Mouse (Mus musculus): ENCODE measurements at regions not wholly inside any gene's neighbourhood (a gene's known extent, or its start where the extent isn't known, plus 50 kb on each side); places are given as distances from the start of the nearest gene placed in this dataset.

GRCm38 (mm10) chr12:35603742-35604141, 68.9 kb upstream of the Ahr start:
- Histone ChIP-seq H3K27me3 (ENCODE audit: control insufficient read depth, insufficient read depth, insufficient read length) (no peaks in the 10 kb centered on the region), H3ac (ENCODE audit: control insufficient read depth, insufficient read length) (no peak overlapping the region), H3K4me3 (no peak overlapping the region), H3K4me2 (ENCODE audit: low read depth) (no peak overlapping the region), H3K36me3 (ENCODE audit: control insufficient read depth, insufficient read depth) (no peaks in the 10 kb centered on the region), H3K79me2 (ENCODE audit: control insufficient read depth, insufficient read depth) (no peaks in the 10 kb centered on the region)
- TF ChIP-seq E2F4 (IDR thresholded peaks at IDR 0.05; ENCODE audit: insufficient read depth), result no peak
- TF ChIP-seq SRF (IDR thresholded peaks at IDR 0.05; ENCODE audit: control insufficient read depth, insufficient read length, low read depth), result no peak
- TF ChIP-seq TCF3 (IDR thresholded peaks at IDR 0.05; ENCODE audit: insufficient read length, low read depth), result no peak
- no peak for TF ChIP-seq USF1 (IDR thresholded peaks at IDR 0.05; ENCODE audit: low read depth)
- TF ChIP-seq POLR2AphosphoS2 (IDR thresholded peaks at IDR 0.05; ENCODE audit: insufficient read length, low read depth), result no peak
- no peak for TF ChIP-seq POLR2A (IDR thresholded peaks at IDR 0.05; ENCODE audit: insufficient read length, low read depth)
- no peak for TF ChIP-seq MYOD1 (IDR thresholded peaks at IDR 0.05; ENCODE audit: control insufficient read depth in 1 of 3, insufficient read length in 2 of 3, low read depth in 2 of 3)
- TF ChIP-seq REST (IDR thresholded peaks at IDR 0.05; ENCODE audit: insufficient read depth, insufficient read length), result no peak
- TF ChIP-seq MAX (IDR thresholded peaks at IDR 0.05; ENCODE audit: low read depth), result no peak
- no peak for TF ChIP-seq CEBPB (IDR thresholded peaks at IDR 0.05; ENCODE audit: insufficient read depth, poor library complexity, severe bottlenecking)
- TF ChIP-seq TCF12 (IDR thresholded peaks at IDR 0.05; ENCODE audit: insufficient read depth, poor library complexity, severe bottlenecking), result no peak
- TF ChIP-seq MYOG (IDR thresholded peaks at IDR 0.05; ENCODE audit: control insufficient read depth in 1 of 3, insufficient read depth in 1 of 3, insufficient read length in 2 of 3, low read depth in 2 of 3), result no peak

- TF ChIP-seq MYOD1 (IDR thresholded peaks at IDR 0.05; ENCODE audit: control insufficient read depth in 1 of 3, insufficient read length in 2 of 3, low read depth in 2 of 3) (no peak), POLR2AphosphoS2 (IDR thresholded peaks at IDR 0.05; ENCODE audit: insufficient read length, low read depth) (no peak), CEBPB (IDR thresholded peaks at IDR 0.05; ENCODE audit: insufficient read depth, poor library complexity, severe bottlenecking) (no peak), E2F4 (IDR thresholded peaks at IDR 0.05; ENCODE audit: insufficient read depth) (no peak), TCF3 (IDR thresholded peaks at IDR 0.05; ENCODE audit: insufficient read length, low read depth) (no peak), REST (IDR thresholded peaks at IDR 0.05; ENCODE audit: insufficient read depth, insufficient read length) (no peak), POLR2A (IDR thresholded peaks at IDR 0.05; ENCODE audit: insufficient read length, low read depth) (no peak), MAX (IDR thresholded peaks at IDR 0.05; ENCODE audit: low read depth) (no peak), SRF (IDR thresholded peaks at IDR 0.05; ENCODE audit: control insufficient read depth, insufficient read length, low read depth) (no peak), TCF12 (IDR thresholded peaks at IDR 0.05; ENCODE audit: insufficient read depth, poor library complexity, severe bottlenecking) (no peak)
- Histone ChIP-seq H3ac (ENCODE audit: control insufficient read depth, insufficient read length) (no peak overlapping the region), H3K79me2 (ENCODE audit: control insufficient read depth, insufficient read depth) (no peaks in the 10 kb centered on the region), H3K36me3 (ENCODE audit: control insufficient read depth, insufficient read depth) (no peaks in the 10 kb centered on the region), H3K4me3 (no peak overlapping the region), H3K27me3 (ENCODE audit: control insufficient read depth, insufficient read depth, insufficient read length) (no peaks in the 10 kb centered on the region), H3K4me2 (ENCODE audit: low read depth) (no peak overlapping the region)
These were observed 67.8 kb upstream of the Ahr start for GRCm38 (mm10) chr12:35602589-35602988.

GRCm38 (mm10) chr12:35598298-35598697, 63.5 kb upstream of the Ahr start:
- Histone ChIP-seq H3K36me3 (ENCODE audit: control insufficient read depth, insufficient read depth) (no peaks in the 10 kb centered on the region), H3K4me2 (ENCODE audit: low read depth) (no peak overlapping the region), H3K27me3 (ENCODE audit: control insufficient read depth, insufficient read depth, insufficient read length) (no peaks in the 10 kb centered on the region), H3K79me2 (ENCODE audit: control insufficient read depth, insufficient read depth) (no peaks in the 10 kb centered on the region), H3K4me3 (no peak overlapping the region), H3ac (ENCODE audit: control insufficient read depth, insufficient read length) (no peak overlapping the region)
- TF ChIP-seq USF1 (IDR thresholded peaks at IDR 0.05; ENCODE audit: low read depth) (no peak), TCF3 (IDR thresholded peaks at IDR 0.05; ENCODE audit: insufficient read length, low read depth) (no peak), REST (IDR thresholded peaks at IDR 0.05; ENCODE audit: insufficient read depth, insufficient read length) (no peak), CEBPB (IDR thresholded peaks at IDR 0.05; ENCODE audit: insufficient read depth, poor library complexity, severe bottlenecking) (no peak), SRF (IDR thresholded peaks at IDR 0.05; ENCODE audit: control insufficient read depth, insufficient read length, low read depth) (no peak), POLR2AphosphoS2 (IDR thresholded peaks at IDR 0.05; ENCODE audit: insufficient read length, low read depth) (no peak), MYOG (IDR thresholded peaks at IDR 0.05; ENCODE audit: control insufficient read depth in 1 of 3, insufficient read depth in 1 of 3, insufficient read length in 2 of 3, low read depth in 2 of 3) (no peak)

GRCm38 (mm10) chr12:35592866-35593265, 58.0 kb upstream of the Ahr start:
- Histone ChIP-seq H3K4me2 (ENCODE audit: low read depth) (no peak overlapping the region), H3K27me3 (ENCODE audit: control insufficient read depth, insufficient read depth, insufficient read length) (no peaks in the 10 kb centered on the region), H3K36me3 (ENCODE audit: control insufficient read depth, insufficient read depth) (no peaks in the 10 kb centered on the region)

More at GRCm38 (mm10) chr12:35592866-35593265, 58.0 kb upstream of the Ahr start:
- H3K79me2 ChIP-seq (ENCODE audit: control insufficient read depth, insufficient read depth), result no peaks in the 10 kb centered on the region
- no peak overlapping the region for H3ac ChIP-seq (ENCODE audit: control insufficient read depth, insufficient read length)
- TF ChIP-seq USF1 (IDR thresholded peaks at IDR 0.05; ENCODE audit: low read depth) (no peak), POLR2AphosphoS2 (IDR thresholded peaks at IDR 0.05; ENCODE audit: insufficient read length, low read depth) (no peak), CEBPB (IDR thresholded peaks at IDR 0.05; ENCODE audit: insufficient read depth, poor library complexity, severe bottlenecking) (no peak), MAX (IDR thresholded peaks at IDR 0.05; ENCODE audit: low read depth) (no peak), POLR2A (IDR thresholded peaks at IDR 0.05; ENCODE audit: insufficient read length, low read depth) (no peak), SRF (IDR thresholded peaks at IDR 0.05; ENCODE audit: control insufficient read depth, insufficient read length, low read depth) (no peak), MYOD1 (IDR thresholded peaks at IDR 0.05; ENCODE audit: control insufficient read depth in 1 of 3, insufficient read length in 2 of 3, low read depth in 2 of 3) (no peak), TCF3 (IDR thresholded peaks at IDR 0.05; ENCODE audit: insufficient read length, low read depth) (no peak), REST (IDR thresholded peaks at IDR 0.05; ENCODE audit: insufficient read depth, insufficient read length) (no peak), E2F4 (IDR thresholded peaks at IDR 0.05; ENCODE audit: insufficient read depth) (no peak), TCF12 (IDR thresholded peaks at IDR 0.05; ENCODE audit: insufficient read depth, poor library complexity, severe bottlenecking) (no peak)
- H3K4me3 ChIP-seq, result no peak overlapping the region

Measured in myocyte (in vitro differentiated cells).